Mouse (Mus musculus): ENCODE measurements around the gene Usp34.
"Not testable (repeated sequence)": the region's sequence is repeated elsewhere in the genome, so short reads cannot be mapped to it uniquely, and the experiment has no call there.

- not testable (repeated sequence) for TF ChIP-seq CTCF, POLR2A (IDR thresholded peaks at IDR 0.05; ENCODE audit: extremely low read depth, insufficient read depth, low read length)
Observed at GRCm38 (mm10) chr11:23514785-23515184, 208.1 kb downstream of the Usp34 start.
